Mouse (Mus musculus): Measurements from ENCODE around the gene Ttc39a.

Gene Ttc39a

DNA sequence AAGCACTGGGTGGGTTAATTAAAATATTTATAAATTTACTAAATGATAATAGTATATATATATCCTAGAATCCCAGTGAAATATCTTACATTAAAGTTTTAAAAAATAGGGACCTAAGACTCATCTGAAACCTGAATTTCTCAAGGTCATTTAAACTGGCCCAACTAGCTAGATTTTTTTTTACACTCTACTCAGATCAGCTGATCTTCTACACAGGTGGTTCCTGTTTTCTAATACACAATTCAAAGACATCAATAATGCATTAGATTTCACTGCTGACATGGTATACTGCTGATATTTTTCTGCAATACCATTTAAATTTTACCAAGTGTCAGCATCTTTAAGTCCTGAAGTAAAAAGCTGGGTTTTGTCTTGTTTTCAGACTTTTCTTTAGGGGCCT lies 57.5 kb downstream of the Ttc39a start:
- no peak for DNase-seq

DNA sequence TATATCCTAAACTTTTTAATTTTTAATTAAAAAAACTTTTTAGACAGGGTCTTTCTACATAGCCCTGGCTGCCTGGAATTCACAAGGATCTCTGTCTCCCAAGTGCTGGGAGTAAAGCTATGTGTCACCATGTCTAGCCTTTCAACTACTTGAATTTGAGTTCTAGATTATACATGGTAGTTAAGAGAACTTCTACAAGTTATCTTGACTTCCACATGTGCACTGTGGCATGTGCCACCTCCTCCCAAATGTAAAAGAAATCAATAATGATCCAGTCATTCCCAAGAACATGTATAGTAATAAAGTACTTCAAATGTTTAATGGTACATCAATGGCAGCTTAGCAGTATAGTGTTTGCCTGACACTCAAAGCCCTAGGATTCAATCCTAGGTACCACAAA lies 61.3 kb downstream of the Ttc39a start:
- no peak for DNase-seq

DNA sequence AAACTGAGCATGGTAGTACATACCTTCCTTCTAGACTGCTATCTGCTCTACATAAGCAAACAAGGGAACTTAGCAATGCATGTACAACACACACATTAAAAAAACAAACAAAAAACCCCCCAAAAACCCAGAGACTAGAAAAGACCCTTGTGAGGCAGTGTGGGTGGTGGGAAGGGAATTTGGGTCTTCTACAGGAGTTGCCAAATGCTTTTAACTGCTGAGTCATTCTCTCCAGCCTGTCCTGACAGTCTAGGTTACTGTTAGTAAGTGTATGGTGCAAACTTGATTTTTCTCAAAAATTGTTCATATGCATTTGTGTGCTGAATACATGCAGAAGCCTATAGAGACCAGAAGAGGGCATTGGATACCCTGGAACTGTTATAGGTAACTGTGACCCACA lies 65.2 kb downstream of the Ttc39a start:
- no peak for DNase-seq

DNA sequence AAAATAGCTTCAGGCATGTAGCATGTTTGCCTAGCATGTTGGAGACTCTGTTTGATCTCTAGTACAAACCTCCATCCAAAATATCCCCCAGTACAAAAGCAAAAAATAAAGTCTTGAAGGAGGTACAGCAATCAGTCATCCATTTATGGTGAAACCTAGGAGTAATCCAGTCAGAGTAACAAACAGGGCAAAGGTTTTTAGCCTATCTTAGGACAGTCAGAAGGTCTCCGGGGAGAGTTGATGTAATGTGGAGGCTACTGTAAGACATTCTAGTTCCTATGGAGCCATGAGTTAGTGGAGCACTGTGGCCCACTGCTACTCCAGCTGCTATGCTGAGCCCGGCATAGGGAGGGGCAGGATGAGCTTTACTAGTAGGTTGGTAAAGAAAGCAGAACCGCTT lies 66.1 kb downstream of the Ttc39a start:
- DNase-seq: no peak

DNA sequence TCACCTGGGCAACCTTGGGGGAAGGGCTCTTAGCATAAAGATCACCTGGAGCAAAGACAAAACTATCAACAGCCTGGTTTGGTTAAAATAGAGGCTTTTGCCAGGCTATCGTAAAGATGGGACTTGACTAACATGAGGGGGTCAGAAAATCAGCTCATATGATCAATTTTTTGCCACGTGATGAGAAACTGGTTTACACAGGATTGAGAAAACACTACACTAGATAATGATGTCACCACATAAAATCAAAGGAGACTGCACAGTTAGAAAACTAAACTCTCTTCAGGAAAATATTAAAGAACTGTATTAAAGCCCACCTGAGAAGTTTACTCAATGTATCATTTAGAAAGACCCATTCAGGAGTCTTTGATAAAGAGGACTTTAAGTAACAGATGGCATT lies 68.7 kb downstream of the Ttc39a start:
- DNase-seq: peak in 1 of 2 experiments; percentile 11

DNA sequence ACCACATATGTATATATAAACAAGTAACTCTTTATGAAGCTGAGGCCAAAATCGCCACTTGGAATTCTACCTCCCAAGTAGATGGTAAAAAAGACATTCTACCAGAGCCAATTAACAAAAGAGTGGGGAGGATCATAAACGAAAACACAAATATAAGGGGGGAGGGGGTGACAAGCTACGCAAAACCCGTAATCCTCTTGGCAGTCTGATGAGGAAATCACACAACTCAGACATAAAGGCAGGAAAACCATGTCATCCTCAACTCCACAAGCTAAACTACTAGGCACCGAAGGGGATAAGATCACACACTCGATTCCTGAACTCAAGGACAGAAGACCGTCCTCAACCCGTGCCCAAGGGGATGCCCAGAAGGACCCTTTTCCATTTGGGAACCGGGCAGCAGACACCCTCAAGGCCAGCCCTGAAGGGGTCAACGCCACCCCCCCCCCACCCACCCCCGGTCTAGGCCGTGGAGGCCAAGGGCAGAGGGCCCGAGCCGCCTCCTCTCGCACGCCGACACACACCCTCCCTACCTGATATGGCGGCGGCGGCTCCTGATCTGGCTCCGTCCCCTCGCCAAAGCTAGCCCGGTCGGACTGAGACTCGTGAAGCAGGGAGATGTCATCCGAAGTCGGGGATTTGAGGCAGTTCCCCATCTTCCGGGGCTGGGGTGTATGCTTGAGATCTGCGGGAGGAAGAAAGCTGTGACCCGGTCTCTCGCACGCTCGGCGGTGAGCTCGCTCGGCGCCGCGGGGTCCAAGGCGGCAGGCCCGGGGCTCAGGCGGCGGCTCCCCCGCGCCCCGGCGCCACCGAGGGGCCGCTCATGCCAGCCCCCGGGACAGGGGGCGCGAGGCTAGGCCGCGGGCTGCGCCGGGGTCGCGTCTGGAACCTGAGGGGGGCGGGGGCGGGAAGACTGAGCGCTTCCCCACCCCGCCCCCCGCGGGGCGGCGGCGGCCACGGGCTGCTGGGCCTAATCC lies 69.4 kb downstream of the Ttc39a start:
- peak; percentile 70 to 78 for DNase-seq

DNA sequence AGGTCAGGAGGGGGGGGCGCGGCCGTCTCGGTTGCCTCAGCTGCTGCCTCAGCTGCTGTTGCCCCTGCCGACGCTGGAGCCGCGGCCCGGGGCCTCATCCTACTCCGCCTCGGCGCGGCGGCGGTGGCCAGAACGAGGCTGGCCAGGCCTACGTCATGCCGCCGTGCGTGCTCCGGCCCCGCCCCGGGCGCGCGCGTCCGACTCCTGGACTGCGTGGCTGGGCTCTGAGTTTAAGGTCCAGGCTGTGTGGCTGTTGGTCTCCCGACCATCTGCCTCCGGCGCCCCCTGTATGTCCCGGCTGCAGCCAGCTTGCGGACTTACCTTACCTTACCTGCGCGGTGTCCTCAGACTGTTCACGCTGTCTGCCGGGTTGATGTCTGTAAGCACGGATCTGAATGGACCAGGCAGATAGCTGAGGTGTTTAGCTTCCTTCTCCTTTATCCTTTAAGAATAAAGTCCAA lies 70.2 kb downstream of the Ttc39a start:
- DNase-seq: peak; percentile 97 to 98

DNA sequence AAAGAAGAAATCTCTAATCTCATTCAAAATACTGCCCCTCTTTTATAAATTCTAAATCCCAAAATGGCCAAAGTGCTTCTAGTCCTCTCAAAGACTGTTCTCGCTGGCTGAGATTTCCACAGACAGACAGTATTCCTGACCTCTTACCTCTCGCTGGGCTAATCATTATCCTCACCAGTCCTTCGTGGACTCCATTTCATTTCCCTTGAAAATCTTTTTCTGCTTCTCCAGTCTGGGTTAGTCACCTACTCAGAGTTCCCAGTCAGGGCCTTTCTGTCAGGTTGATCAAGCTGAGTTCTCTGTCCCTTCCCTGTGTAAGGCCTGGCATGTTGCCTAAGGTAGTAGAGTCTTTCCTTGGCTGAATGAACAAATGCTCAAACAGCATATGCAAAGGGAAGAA lies 71.0 kb downstream of the Ttc39a start:
- DNase-seq: peak; percentile 10 to 13

DNA sequence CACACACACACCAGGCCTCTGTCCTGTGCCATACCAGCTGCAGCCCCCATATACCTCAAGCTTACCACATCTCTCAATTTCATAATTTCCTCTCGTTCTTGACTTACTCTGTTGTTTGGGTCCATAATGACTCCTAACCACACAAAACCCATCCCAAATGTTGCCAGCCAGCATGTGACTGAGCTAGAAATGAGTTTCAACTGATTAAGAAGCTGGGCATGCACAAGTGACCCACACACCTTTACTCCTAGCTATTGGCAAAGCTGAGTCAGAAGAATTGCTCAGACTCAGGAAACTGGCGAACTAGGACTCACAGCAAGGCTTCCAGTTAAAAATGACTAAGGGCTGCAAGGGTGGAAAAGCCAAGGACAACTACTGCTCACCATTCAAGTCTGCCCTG lies 75.0 kb downstream of the Ttc39a start:
- no peak for DNase-seq

DNA sequence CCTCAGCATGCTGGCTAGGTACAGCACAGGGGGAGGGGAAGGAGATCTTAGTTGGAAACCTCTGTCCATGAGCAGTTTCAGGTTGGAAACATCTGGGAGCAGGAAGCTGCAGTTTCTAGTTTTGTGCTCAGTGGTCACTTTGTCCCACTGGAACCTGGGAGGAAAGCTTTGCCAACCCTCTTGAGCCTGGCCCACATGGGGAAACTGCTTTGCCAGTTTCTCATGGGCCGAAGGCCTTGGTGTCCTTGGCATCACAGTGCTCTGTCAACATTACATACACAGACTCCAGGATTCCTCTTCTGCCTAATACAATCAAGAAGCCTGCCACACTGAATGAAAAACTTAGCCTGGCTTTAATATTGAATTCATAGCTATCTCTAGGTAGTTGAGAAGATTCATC lies 76.3 kb downstream of the Ttc39a start:
- no peak for DNase-seq

DNA sequence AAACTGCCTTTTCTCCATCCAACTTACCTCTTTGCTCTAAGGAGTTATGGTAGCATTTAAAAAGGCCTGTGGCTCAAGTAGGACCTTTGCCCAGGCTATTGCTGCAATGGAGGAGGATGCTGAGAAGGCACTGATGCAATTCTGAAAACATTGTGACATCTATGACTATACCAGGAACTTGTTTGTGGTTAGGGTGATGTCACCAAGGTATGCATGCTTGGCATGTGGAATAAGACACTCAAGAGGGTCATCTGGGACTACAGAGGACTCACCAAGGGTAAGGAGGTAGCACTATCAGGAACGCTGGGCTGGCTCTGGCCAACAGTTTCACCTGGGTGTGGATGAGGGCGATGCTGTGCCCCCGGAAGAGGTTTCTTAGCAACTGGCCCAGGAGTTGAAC lies 78.2 kb downstream of the Ttc39a start, which contains the start of gene Rnf11:
TSS of gene Rnf11 (minus strand) at position 108 of the 400 bp plus-strand sequence.
- DNase-seq: no peak

DNA sequence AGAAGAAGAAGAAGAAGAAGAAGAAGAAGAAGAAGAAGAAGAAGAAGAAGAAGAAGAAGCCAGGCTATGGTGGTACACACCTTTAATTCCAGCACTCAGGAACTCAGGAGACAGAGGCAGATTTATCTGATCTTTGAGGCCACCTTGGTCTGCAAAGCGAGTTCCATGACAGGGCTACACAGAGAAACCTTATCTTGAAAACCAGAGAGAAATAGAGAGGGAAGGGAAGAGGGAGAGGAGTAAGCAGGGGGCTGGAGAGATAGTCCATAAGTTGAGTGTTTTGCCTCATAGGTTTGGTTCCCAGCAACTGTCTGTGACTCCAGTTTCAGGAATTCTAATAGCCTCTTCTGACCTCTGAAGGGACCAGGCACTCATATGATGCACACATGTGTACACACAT lies 82.4 kb downstream of the Ttc39a start:
- DNase-seq: no peak

DNA sequence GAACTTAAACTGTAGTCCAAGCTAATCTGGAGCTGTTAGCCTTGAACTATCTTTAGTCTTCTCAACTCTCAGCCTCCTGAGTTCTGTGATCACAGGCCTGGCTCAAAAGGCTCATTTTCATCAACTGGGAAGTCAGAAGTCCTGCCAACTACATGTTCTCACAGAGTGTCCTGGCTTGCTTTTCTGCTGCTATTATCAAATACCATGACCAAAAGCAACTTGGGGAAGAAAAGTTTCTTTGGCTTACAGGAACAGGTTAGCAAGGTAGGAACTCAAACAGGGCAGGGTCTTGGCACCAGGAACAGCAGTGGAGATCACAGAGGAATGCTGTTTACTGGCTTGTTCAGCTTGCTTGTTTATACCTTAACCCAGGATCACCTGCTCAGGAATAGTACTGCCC lies 87.2 kb downstream of the Ttc39a start:
- DNase-seq: no peak

Data from cerebellum, postnatal 10 days (tissue).